Mouse (Mus musculus) lung, postnatal 0 days (tissue): ENCODE results near the gene Hoga1.

Experiments used
- CTCF ChIP-seq: IDR thresholded peaks from 2 replicates; pipeline ENCODE4 v1.5.1; 2016; ENCODE audit warnings: antibody characterized with exemption, mild to moderate bottlenecking
- EP300 ChIP-seq: IDR thresholded peaks from 2 replicates; pipeline ENCODE4 v1.6.1; 2016; ENCODE audit warnings: antibody characterized with exemption, mild to moderate bottlenecking, control low read depth

- TF ChIP-seq CTCF (no peak), EP300 (no peak)
Observed at GRCm38 (mm10) chr19:42005616-42006015, 39.8 kb upstream of the Hoga1 start.
